Mouse (Mus musculus) brain, embryonic 14.5 days (tissue): ENCODE measurements around the gene Ptpn14.

Source experiments
- CTCF ChIP-seq: fragments of 200-500 bp; IDR thresholded peaks from 2 replicates; pipeline ENCODE4 v1.5.1; 2012; ENCODE audit warnings: inconsistent platforms, mild to moderate bottlenecking, moderate library complexity, borderline replicate concordance; ENCODE audit not compliant: insufficient read depth, insufficient read length; ENCODE audit errors: extremely low read depth
- POLR2A ChIP-seq: fragments of 200-500 bp; IDR thresholded peaks from 2 replicates; pipeline ENCODE4 v1.6.1; 2012; ENCODE audit warnings: mild to moderate bottlenecking, inconsistent platforms, borderline replicate concordance; ENCODE audit not compliant: poor library complexity, insufficient read depth, insufficient read length, severe bottlenecking; ENCODE audit errors: extremely low read depth

- TF ChIP-seq CTCF (no peak), POLR2A (no peak)
Measured at GRCm38 (mm10) chr1:189732156-189732555, 4.1 kb downstream of the Ptpn14 start.
